Mouse (Mus musculus) lung, embryonic 14.5 days (tissue): ENCODE data around the gene C1qtnf5. TPM values are rescaled to one million over a fixed set of nuclear protein-coding genes. Genes with fewer than 3 reads are reported as not detected.
A peak's percentile ranks its signal among the peaks of the same experiment; 100 is the strongest.

Experiments
- ATAC-seq: fragments of 200-750 bp; cut with Nextera tagmentation; 2 replicates; pipeline ENCODE4 v1.8.0; 2017; ENCODE audit warnings: mild to moderate bottlenecking, moderate TSS enrichment, moderate library complexity; ENCODE audit not compliant: insufficient read depth
- DNase-seq: peaks from one replicate; pipeline ENCODE4 v3.0.0-alpha.2; 2015
- H3K27ac ChIP-seq: fragments of 300-500 bp; sonication (generic); 2 replicates; pipeline ENCODE4 v1.5.1; 2014; ENCODE audit warnings: low read depth, mild to moderate bottlenecking, moderate library complexity
- H3K27me3 ChIP-seq: fragments of 300-500 bp; sonication (generic); 2 replicates; pipeline ENCODE4 v1.6.1; 2014; ENCODE audit warnings: low read length, control low read depth; ENCODE audit not compliant: insufficient read depth
- H3K36me3 ChIP-seq: fragments of 300-500 bp; sonication (generic); 2 replicates; pipeline ENCODE4 v1.6.1; 2014; ENCODE audit warnings: control low read depth; ENCODE audit not compliant: insufficient read depth
- H3K4me1 ChIP-seq: fragments of 300-500 bp; sonication (generic); 2 replicates; pipeline ENCODE4 v1.6.1; 2014; ENCODE audit warnings: antibody characterized with exemption, control low read depth; ENCODE audit not compliant: insufficient read depth
- H3K4me2 ChIP-seq: fragments of 300-500 bp; sonication (generic); 2 replicates; pipeline ENCODE4 v1.6.1; 2014; ENCODE audit warnings: mild to moderate bottlenecking
- H3K4me3 ChIP-seq: fragments of 300-500 bp; sonication (generic); 2 replicates; pipeline ENCODE4 v1.5.1; 2014; ENCODE audit warnings: low read depth, low read length
- H3K9ac ChIP-seq: fragments of 300-500 bp; sonication (generic); 2 replicates; pipeline ENCODE4 v1.6.1; 2014
- H3K9me3 ChIP-seq: fragments of 300-500 bp; sonication (generic); 2 replicates; pipeline ENCODE4 v1.6.1; 2016; ENCODE audit warnings: low read depth, low read length, control low read depth
- CTCF ChIP-seq: IDR thresholded peaks from 2 replicates; pipeline ENCODE4 v1.5.1; 2016; ENCODE audit warnings: antibody characterized with exemption, low read depth
- WGBS: fragments of 180-500 bp; shearing (Covaris S2); extraction: QIAGEN DNeasy Blood & Tissue Kit; methylation state at CpG from one replicate; pipeline ENCODE4 v1.1.7; 2014; 5-methylcytosine and 5-hydroxymethylcytosine counted together
- polyA plus RNA-seq: library from polyadenylated mRNA; unstranded; fragments of >200 nt; fragmentation: Nextera tagmentation; extraction: Ambion mirVana; gene quantifications from 2 replicates; pipeline ENCODE4 v1.2.1, GENCODE M21; 2014

C1qtnf5 gene
- polyA plus RNA-seq, 1 experiment from 2014 or later, result 5.0 TPM

GRCm38 (mm10) chr9:44093612-44094503, 13.2 kb upstream of the C1qtnf5 start:
- DNase-seq (peak; percentile 75), ATAC-seq (peak; percentile 42; the same call in 1 of the 2 replicates)
- H3K27me3 ChIP-seq, result no peaks in the 10 kb centered on the region
- 38% methylated on average over 24 of the region's 24 CpGs for WGBS
- peak; percentile 76 for TF ChIP-seq CTCF
- no peak overlapping the region for H3K4me2 ChIP-seq
- H3K36me3 ChIP-seq, result peaks cover 16% of the 10 kb centered on the region; the same call in 1 of the 2 replicates
- H3K4me1 ChIP-seq, result no peaks in the 10 kb centered on the region
- H3K9ac ChIP-seq, result no peak overlapping the region
- H3K9me3 ChIP-seq, result no peaks in the 10 kb centered on the region
- H3K4me3 ChIP-seq, result no peak overlapping the region
- H3K27ac ChIP-seq, result no peak overlapping the region

- peaks cover 16% of the 10 kb centered on the region; the same call in 1 of the 2 replicates for H3K36me3 ChIP-seq
- ATAC-seq (no peak), DNase-seq (no peak)
- H3K9me3 ChIP-seq, result no peaks in the 10 kb centered on the region
- H3K4me2 ChIP-seq, result no peak overlapping the region
- H3K27ac ChIP-seq, result no peak overlapping the region
- WGBS, result 84% methylated on average over 3 of the region's 3 CpGs
- no peak overlapping the region for H3K9ac ChIP-seq
- H3K4me3 ChIP-seq, result no peak overlapping the region
- TF ChIP-seq CTCF, result no peak
- no peaks in the 10 kb centered on the region for H3K4me1 ChIP-seq
- H3K27me3 ChIP-seq, result no peaks in the 10 kb centered on the region
Observed at GRCm38 (mm10) chr9:44094737-44095136, 12.3 kb upstream of the C1qtnf5 start.

- H3K4me2 ChIP-seq, result no peak overlapping the region
- peaks cover 16% of the 10 kb centered on the region; the same call in 1 of the 2 replicates for H3K36me3 ChIP-seq
- DNase-seq (no peak), ATAC-seq (no peak)
- no peaks in the 10 kb centered on the region for H3K4me1 ChIP-seq
- H3K4me3 ChIP-seq, result no peak overlapping the region
- 86% methylated on average over 9 of the region's 9 CpGs for WGBS
- H3K27me3 ChIP-seq, result no peaks in the 10 kb centered on the region
- H3K27ac ChIP-seq, result no peak overlapping the region
- no peaks in the 10 kb centered on the region for H3K9me3 ChIP-seq
- H3K9ac ChIP-seq, result no peak overlapping the region
- TF ChIP-seq CTCF, result no peak
Observed at GRCm38 (mm10) chr9:44095781-44096180, 11.3 kb upstream of the C1qtnf5 start.

GRCm38 (mm10) chr9:44096536-44096935, 10.5 kb upstream of the C1qtnf5 start:
- H3K4me3 ChIP-seq, result no peak overlapping the region
- DNase-seq (no peak), ATAC-seq (no peak)
- H3K9ac ChIP-seq, result no peak overlapping the region
- no peak overlapping the region for H3K4me2 ChIP-seq
- H3K27ac ChIP-seq, result no peak overlapping the region
- TF ChIP-seq CTCF, result no peak
- WGBS, result 34% methylated on average over 9 of the region's 9 CpGs
- 0 out of 2 replicates have a peak, but pooled peaks cover 10% of the 10 kb centered on the region for H3K36me3 ChIP-seq
- H3K27me3 ChIP-seq, result no peaks in the 10 kb centered on the region
- H3K9me3 ChIP-seq, result no peaks in the 10 kb centered on the region
- no peaks in the 10 kb centered on the region for H3K4me1 ChIP-seq

- Histone ChIP-seq H3K9me3 (no peaks in the 10 kb centered on the region), H3K27me3 (no peaks in the 10 kb centered on the region), H3K9ac (no peak within 1 kb of the TSS), H3K4me1 (peaks cover 3% of the 10 kb centered on the region; the same call in 1 of the 2 replicates), H3K4me3 (no peak within 1 kb of the TSS), H3K36me3 (peaks cover 19% of the 10 kb centered on the region; the same call in 1 of the 2 replicates), H3K4me2 (no peak within 1 kb of the TSS), H3K27ac (no peak within 1 kb of the TSS)
- TF ChIP-seq CTCF, result no peak
- WGBS, result 61% methylated on average over 9 of the region's 9 CpGs
- DNase-seq (no peak), ATAC-seq (no peak)
Observed at GRCm38 (mm10) chr9:44101490-44101889, 5.6 kb upstream of the C1qtnf5 start, which contains the start of gene Mfrp. Gene Mfrp, plus strand, starts transcription at chr9:44101729.

GRCm38 (mm10) chr9:44104881-44105280, 2.2 kb upstream of the C1qtnf5 start:
- WGBS, result 89% methylated on average over 7 of the region's 7 CpGs

GRCm38 (mm10) chr9:44105781-44106180, 1.3 kb upstream of the C1qtnf5 start:
- peaks cover 47% of the 10 kb centered on the region for H3K36me3 ChIP-seq
- H3K9ac ChIP-seq, result no peak overlapping the region
- ATAC-seq (no peak), DNase-seq (no peak)
- H3K9me3 ChIP-seq, result no peaks in the 10 kb centered on the region
- H3K4me3 ChIP-seq, result no peak overlapping the region
- WGBS, result 76% methylated on average over 10 of the region's 10 CpGs
- no peak overlapping the region for H3K27ac ChIP-seq
- TF ChIP-seq CTCF, result no peak
- H3K27me3 ChIP-seq, result no peaks in the 10 kb centered on the region
- peaks cover 27% of the 10 kb centered on the region for H3K4me1 ChIP-seq
- no peak overlapping the region for H3K4me2 ChIP-seq

More at GRCm38 (mm10) chr9:44104881-44105280, 2.2 kb upstream of the C1qtnf5 start:
- Histone ChIP-seq H3K27ac (no peak overlapping the region), H3K4me3 (no peak overlapping the region), H3K36me3 (peaks cover 42% of the 10 kb centered on the region), H3K27me3 (no peaks in the 10 kb centered on the region), H3K4me2 (no peak overlapping the region), H3K4me1 (peaks cover 24% of the 10 kb centered on the region), H3K9ac (no peak overlapping the region), H3K9me3 (no peaks in the 10 kb centered on the region)
- no peak for DNase-seq
- TF ChIP-seq CTCF, result no peak
- no peak for ATAC-seq
